Mouse (Mus musculus) lung, postnatal 0 days (tissue): ENCODE measurements at regions not wholly inside any gene's neighbourhood (a gene's known extent, or its start where the extent isn't known, plus 50 kb on each side); places are given as distances from the start of the nearest gene placed in this dataset.

Source experiments
- CTCF ChIP-seq: IDR thresholded peaks from 2 replicates; pipeline ENCODE4 v1.5.1; 2016; ENCODE audit warnings: antibody characterized with exemption, mild to moderate bottlenecking
- EP300 ChIP-seq: IDR thresholded peaks from 2 replicates; pipeline ENCODE4 v1.6.1; 2016; ENCODE audit warnings: antibody characterized with exemption, mild to moderate bottlenecking, control low read depth

GRCm38 (mm10) chr8:4934551-4934950 is 155.2 kb upstream of the Shcbp1 start:
- no peak for TF ChIP-seq CTCF
- TF ChIP-seq EP300 = no peak
